Mouse (Mus musculus): ENCODE data around the gene Nrde2. TPM values are rescaled to one million over a fixed set of nuclear protein-coding genes. Genes with fewer than 3 reads are reported as not detected.

Nrde2 gene
- polyA plus RNA-seq (2017; shearing (Covaris generic)): 35.6 TPM

DNA sequence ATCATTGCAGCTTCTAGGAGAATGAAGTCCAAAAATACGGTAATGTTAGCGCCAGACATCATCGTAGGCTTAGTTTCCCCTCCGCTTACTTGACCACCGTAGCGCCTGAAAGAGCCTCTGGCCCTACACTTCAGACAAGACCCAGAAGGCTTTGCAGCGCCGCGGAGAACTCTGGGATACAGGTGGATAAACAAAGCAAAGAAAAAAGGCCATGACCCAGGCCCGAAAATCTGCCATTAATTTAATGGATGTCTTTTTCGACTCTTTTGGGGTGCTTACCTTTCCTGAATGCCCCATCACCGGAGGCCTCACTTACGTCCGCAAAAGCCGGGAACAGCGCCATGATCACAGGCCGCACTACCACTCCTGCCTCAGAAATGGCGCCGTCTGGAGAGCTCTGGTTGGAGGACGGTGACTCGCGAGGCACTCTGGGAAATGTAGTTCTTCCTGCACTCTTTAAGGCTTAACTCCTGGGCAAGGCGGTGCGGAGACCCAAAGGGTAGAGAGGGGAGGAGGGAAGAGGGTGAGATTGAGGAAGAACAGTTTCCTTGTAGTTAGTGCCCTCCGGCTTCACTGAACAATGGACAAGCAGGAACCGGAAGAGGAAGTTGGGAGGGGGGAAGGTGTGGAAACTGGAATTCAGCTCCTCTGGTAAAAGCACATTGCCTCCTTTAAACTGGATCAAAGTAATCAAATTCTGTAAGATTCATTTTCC, at the start of gene Nrde2:
TSS of gene Nrde2 (minus strand) at position 393 of the 715 bp plus-strand sequence.

GRCm38 (mm10) chr12:100198967-100199660, 39.7 kb upstream of the Nrde2 start, which contains the start of gene Calm1:
Gene Calm1 (plus strand): TSS chr12:100199435.

GRCm38 (mm10) chr12:100109986-100110696, 49.3 kb downstream of the Nrde2 start, which contains the start of gene Psmc1:
Gene Psmc1 (plus strand): TSS chr12:100110154.

Other genes starting within 250 kb of the Nrde2 start
- not detected for gene Kcnk13, start 195.2 kb downstream of the Nrde2 start, polyA plus RNA-seq (2017; shearing (Covaris generic))
- 178 TPM for gene Psmc1, start 49.5 kb downstream of the Nrde2 start, polyA plus RNA-seq (2017; shearing (Covaris generic))
- 1,632 TPM for gene Calm1, start 39.8 kb upstream of the Nrde2 start, polyA plus RNA-seq (2017; shearing (Covaris generic))

All from CD4-positive, CD25-positive, alpha-beta regulatory T cell, adult 9 weeks (primary cell).